Mouse (Mus musculus): ENCODE data around the gene Dennd1c.

DNA sequence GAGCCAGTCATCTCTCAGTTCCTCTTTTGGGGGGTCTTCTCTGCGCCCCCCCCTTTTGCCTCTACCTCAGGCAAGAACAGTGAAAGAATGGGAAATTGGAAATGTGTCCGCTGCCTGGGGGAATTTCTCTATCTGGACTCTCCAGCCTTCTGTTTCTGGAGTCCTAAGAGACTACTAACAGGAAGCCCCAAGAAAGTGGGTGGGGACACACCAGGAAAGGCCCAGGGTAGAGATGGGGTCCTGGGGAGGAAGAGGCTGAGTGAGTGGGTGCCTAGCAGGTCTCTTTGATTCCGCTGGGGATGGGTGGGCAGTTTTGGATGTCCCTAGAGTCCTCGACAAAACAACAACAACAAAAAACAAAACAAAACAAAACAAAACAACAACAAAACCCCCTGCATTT, 26.2 kb upstream of the Dennd1c start:
- TF ChIP-seq ZNF384 (IDR thresholded peaks at IDR 0.05; ENCODE audit: low read depth, low read length) = no peak
- TF ChIP-seq HCFC1 (IDR thresholded peaks at IDR 0.05; ENCODE audit: borderline replicate concordance, insufficient read depth, low read length) = no peak

Data from ES-E14 (cell line).